Mouse (Mus musculus) stomach, postnatal 0 days (tissue): ENCODE results near the gene Reln.

Source experiments
- CTCF ChIP-seq: IDR thresholded peaks from 2 replicates; pipeline ENCODE4 v1.5.1; 2016; ENCODE audit warnings: antibody characterized with exemption, low read depth, mild to moderate bottlenecking, moderate library complexity
- EP300 ChIP-seq: optimal IDR thresholded peaks from 2 replicates; pipeline ENCODE3; 2016; ENCODE audit warnings: antibody characterized with exemption

GRCm38 (mm10) chr5:21960151-21960550 lies 384.4 kb downstream of the Reln start:
- TF ChIP-seq CTCF: no peak
- TF ChIP-seq EP300: no peak
